Mouse (Mus musculus): ENCODE results near the gene Chst11. TPM values are rescaled to one million over a fixed set of nuclear protein-coding genes. Genes with fewer than 3 reads are reported as not detected.

The Chst11 gene
- total RNA-seq, 1 experiment from 2014 or later: 34.0 TPM

GRCm38 (mm10) chr10:83149342-83150178 is 164.3 kb downstream of the Chst11 start:
- DNase-seq: no peak

- no peak for DNase-seq
Observed at GRCm38 (mm10) chr10:83150587-83150986, 165.3 kb downstream of the Chst11 start.

GRCm38 (mm10) chr10:83151362-83151761 is 166.1 kb downstream of the Chst11 start:
- DNase-seq: peak; percentile 33

GRCm38 (mm10) chr10:83151896-83152685 is 166.8 kb downstream of the Chst11 start:
- DNase-seq: no peak

GRCm38 (mm10) chr10:83152723-83153122 is 167.4 kb downstream of the Chst11 start:
- no peak for DNase-seq

- no peak for DNase-seq
Observed at GRCm38 (mm10) chr10:83153374-83153773, 168.1 kb downstream of the Chst11 start.

- DNase-seq: no peak
Observed at GRCm38 (mm10) chr10:83153887-83154286, 168.6 kb downstream of the Chst11 start.

- no peak for DNase-seq
Observed at GRCm38 (mm10) chr10:83157289-83157688, 172.0 kb downstream of the Chst11 start.

GRCm38 (mm10) chr10:83158322-83158721 is 173.0 kb downstream of the Chst11 start:
- no peak for DNase-seq

GRCm38 (mm10) chr10:83159229-83159628 is 173.9 kb downstream of the Chst11 start:
- DNase-seq: no peak

- DNase-seq: peak; percentile 59
Observed at GRCm38 (mm10) chr10:83161656-83162365, 176.5 kb downstream of the Chst11 start.

GRCm38 (mm10) chr10:83163946-83164345 is 178.6 kb downstream of the Chst11 start:
- DNase-seq: no peak

- DNase-seq: no peak
Observed at GRCm38 (mm10) chr10:83164901-83165435, 179.7 kb downstream of the Chst11 start.

GRCm38 (mm10) chr10:83165521-83166243 is 180.4 kb downstream of the Chst11 start:
- DNase-seq: no peak

GRCm38 (mm10) chr10:83166272-83166671 is 181.0 kb downstream of the Chst11 start:
- no peak for DNase-seq

GRCm38 (mm10) chr10:83167492-83167891 is 182.2 kb downstream of the Chst11 start:
- DNase-seq: no peak

- DNase-seq: no peak
Observed at GRCm38 (mm10) chr10:83168303-83169056, 183.2 kb downstream of the Chst11 start.

- DNase-seq: no peak
Observed at GRCm38 (mm10) chr10:83169554-83169953, 184.3 kb downstream of the Chst11 start.

- DNase-seq: no peak
Observed at GRCm38 (mm10) chr10:83178151-83178550, 192.9 kb downstream of the Chst11 start.

- DNase-seq: no peak
Observed at GRCm38 (mm10) chr10:83178661-83179060, 193.4 kb downstream of the Chst11 start.
